Mouse (Mus musculus): ENCODE measurements around the gene Mcf2l.

Mcf2l gene

DNA sequence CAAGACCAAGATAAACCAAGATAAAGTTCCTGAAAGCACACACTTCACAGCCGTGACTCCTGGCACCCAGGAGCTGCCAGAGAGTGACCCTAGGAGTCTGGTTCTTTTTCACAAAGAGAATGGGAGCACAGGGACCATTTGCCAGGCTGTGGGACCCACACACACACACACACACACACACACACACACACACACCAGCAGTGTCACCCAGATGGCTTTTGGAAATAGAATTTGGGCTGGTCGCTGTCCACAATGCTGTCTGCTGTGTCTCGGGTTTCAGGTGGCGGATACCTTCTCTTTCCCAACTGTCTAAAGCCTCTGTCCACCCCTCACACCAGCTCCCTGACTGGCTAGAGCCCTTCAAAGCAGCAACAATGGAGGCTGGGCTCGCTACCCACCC, 120.9 kb downstream of the Mcf2l start:
- DNase-seq (ENCODE audit: low spot score) = no peak

DNA sequence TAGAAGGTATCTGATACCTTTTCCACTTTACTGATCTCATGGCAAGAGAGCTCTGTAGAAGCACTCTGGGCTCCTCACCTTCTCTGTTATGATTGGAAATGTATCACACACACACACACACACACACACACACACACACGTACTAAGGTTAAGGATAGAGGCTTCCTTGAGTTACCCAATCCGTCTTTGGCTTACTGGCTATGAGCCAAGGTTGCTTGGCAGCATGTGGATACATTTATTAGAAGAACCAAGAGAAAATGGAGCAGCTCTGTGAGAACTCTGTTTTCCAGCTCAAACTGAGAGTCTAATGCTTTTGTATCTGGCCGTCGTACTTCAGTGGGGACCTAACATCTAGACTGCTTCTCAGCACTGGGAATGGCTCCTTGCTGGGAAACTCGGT, 121.9 kb downstream of the Mcf2l start:
- DNase-seq (ENCODE audit: low spot score) = peak; percentile 91

DNA sequence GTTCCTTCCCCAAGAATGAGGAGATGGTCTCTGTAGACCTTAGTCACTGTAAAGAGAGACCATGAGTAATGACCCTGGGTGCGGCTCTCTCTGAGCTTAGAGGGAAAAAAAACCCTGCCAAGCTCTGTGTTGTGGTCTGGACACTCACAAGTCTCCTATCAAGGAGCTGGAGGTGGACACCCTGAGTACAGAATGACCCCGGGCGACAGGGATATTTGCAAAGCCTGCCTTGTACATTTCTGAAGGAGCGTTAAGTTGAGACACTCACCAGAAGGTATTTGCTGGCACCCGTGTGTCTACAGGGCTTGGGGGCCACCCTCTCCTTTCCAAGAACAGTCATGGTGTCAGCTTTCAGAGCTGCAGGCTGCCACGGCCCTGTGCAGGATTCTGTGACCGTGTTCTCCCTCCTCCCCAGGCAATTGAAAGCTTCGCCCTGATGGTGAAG, 123.2 kb downstream of the Mcf2l start:
- peak; percentile 15 for DNase-seq (ENCODE audit: low spot score)

DNA sequence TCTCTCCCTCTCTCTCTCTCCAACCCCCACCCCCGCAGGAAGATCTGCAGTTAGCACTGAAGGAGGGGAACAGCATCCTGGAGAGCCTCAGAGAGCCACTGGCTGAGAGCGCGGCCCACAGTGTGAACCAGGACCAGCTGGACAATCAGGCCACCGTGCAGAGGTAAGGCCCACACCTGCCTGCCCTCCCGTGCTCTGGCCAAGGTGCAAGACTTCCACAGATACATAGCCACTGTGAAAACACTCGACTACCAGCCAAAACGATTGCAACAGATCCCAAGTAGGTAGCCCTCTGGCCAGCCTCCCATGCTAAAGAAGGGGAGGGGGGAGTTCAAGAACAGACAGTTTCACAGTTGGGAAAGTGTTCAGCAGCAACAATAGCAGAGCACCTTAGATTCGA, 124.7 kb downstream of the Mcf2l start:
- no peak for DNase-seq (ENCODE audit: low spot score)

DNA sequence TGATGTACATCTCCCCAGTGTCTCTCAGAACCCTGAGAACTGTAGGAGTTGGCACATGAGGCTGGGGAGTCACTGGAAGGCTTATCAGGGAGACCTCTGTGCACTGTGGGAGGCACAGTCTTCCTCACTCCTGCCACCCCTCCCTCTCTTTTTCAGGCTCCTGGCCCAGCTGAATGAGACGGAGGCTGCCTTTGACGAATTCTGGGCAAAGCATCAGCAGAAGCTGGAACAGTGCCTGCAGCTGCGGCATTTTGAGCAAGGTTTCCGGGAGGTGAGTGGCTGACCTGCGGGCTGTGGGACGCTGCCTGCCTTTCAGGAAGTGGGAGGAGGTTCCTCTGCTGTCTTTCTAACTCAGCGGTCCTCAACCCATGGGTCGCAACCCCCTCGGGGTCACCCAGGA, 126.2 kb downstream of the Mcf2l start:
- DNase-seq (ENCODE audit: low spot score) = peak; percentile 35

DNA sequence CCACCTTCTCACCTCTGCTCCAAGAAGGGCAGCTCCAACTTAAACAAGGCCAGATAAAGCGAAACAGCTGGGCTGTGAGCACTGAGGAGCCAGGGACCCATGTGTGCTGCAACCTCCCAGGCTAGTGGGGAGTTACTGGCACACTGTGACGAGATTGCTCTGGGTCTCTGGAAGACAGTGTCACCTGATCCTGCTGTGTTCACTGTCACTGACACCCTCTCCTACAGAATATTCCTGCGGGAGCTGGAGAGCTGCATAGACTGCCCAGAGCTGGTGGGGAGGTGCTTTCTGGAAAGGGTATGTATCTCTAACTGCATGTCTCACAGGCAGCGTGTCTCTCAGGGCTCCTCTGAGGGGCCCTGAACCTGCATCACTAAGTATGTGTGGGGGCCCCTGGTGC, 133.9 kb downstream of the Mcf2l start:
- DNase-seq (ENCODE audit: low spot score) = no peak

DNA sequence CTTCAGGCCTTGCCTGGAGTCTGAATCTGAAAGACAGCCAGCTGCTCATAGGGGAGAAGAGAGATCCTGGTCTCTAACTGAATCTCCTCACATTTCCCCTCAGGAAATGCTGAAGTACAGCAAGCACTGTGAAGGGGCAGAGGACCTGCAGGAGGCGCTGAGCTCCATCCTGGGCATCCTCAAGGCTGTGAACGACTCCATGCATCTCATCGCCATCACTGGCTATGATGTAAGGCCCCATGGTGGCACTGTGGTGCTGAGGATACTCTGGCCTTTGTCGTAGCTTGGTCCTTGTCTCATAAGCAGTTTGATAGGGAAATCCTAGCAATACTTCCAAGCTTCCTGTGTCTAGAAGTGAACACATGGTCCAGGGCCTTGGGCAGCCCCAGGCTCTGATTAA, 136.7 kb downstream of the Mcf2l start:
- DNase-seq (ENCODE audit: low spot score) = no peak

DNA sequence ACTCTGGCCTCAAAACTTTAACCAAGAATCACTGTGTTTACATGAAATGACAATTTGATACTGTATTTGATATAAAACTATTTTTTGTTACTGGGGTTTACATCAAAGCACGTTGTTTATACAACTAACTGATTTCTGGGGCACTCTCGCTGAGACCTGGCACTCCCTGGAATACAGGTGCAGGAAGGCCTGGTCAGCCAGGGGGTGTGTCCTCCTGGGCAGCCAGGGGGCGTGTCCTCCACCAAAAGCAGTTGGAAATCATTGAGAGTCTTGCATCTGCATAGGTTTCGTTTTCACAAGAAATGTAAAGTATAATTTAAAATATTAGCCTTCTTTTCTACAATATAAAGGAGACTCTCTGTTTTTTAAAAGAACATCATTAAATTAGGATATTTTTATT, 146.0 kb downstream of the Mcf2l start:
- no peak for DNase-seq (ENCODE audit: low spot score)

DNA sequence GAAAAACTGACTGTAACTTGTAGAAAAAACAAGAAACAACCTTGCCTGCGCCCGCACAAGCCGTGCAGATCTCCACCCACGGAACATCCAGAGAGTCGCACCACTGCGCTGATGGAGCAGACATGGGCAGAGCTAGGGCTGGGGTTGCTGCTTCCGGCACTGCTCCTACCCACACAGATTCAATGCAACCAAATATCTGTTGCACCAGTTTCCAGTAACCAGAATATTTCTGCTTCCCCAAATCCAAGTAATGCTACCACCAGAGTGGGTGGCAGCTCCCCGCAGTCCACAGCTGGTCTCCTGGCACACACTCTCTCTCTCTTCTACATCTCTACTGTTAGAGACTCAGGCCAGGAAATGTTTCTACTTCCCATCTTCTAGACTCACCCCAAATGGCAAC, 148.2 kb downstream of the Mcf2l start:
- DNase-seq (ENCODE audit: low spot score) = no peak

DNA sequence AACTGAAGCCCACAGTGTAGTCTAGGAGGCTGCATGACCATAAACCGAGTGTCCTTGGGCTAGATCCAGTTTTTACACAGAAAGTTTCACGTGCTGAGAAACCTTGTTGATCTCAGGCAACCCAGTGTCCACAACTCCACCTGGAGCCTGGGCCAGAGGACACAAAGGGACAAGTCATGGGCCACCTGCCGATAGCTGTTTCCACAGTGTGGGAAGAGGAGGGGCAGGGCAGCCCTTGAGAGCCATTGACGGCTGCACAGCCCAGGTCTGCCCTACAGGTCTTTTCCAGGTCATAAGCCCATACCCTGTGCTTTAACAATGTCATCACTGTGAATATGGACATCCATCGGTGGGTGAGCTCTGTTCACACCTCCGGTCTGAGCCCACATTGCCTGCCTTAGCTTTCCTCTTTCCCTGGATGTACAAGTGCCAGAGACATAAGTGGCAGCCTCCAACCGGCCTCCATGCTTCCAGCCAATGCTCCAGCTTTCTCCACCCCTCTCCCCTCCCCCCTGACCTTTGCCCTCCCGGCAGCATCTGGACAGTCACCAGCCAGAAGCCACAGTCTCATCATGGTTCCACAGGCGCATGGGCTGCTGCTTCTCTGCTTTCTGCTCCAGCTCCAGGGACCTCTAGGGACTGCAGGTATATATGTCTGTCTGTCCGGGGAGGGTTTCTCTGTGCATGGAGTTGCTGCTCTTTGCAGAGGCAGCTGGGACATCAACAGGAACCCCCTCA, 152.1 kb downstream of the Mcf2l start, which contains the start of gene F7:
F7 (plus strand) TSS at position 548 of the 738 bp plus-strand sequence.
- DNase-seq (ENCODE audit: low spot score) = peak; percentile 11

DNA sequence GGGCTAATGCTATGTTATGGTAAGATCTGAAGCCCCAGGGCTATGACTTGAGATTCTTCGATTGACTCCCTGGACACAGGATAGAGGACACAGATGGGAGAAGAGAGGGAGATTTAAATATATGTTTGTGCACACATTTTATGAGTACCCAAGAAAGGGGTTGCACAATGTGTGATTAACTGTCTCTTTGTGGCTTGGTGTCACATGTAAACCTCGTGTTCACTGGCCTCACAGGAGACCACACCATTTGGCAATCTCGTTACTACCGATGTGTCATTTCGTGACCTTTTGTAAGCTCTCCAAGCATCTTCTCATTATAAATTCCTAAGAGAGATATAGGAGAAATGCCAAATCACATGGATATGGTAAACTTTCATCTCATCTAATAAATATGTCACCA, 154.0 kb downstream of the Mcf2l start:
- DNase-seq (ENCODE audit: low spot score) = no peak

DNA sequence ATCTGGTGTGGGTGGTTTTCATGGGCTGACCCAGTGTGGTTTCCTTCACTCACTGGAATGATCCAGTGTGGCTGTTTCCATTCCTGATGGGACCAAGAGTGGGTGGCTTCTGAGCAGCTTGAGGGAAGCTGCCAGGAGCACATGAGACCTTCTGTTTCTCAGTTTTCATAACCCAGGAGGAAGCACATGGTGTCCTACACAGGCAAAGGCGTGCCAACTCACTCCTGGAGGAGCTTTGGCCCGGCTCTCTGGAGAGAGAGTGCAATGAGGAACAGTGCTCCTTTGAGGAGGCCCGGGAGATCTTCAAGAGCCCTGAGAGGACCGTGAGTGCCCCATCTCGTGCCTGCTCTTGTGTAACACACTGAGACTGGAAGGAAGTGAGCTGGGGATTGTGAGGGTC, 154.9 kb downstream of the Mcf2l start:
- peak; percentile 45 for DNase-seq (ENCODE audit: low spot score)

DNA sequence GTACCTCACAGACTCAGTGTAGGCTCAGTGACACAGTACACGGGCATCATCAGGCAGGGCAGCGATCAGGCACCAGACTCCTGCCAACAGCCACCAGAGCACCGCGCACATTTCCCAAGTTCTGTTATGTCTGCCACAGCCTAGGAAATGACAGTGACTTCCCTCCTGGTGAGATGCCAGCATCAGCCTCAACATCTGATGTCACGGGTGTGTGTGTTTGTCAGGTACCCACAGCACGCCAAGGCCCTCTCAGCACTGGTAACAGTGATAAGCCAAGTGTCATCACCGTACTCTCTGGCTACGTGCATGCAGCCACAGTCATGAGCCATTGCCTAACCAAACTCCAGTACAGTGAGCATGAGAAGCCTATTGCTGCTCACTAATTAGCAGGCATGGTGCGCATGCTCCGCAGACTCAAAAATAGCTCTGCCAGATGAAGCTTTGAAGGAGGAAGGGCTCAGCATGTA, 162.8 kb downstream of the Mcf2l start:
- no peak for DNase-seq (ENCODE audit: low spot score)

DNA sequence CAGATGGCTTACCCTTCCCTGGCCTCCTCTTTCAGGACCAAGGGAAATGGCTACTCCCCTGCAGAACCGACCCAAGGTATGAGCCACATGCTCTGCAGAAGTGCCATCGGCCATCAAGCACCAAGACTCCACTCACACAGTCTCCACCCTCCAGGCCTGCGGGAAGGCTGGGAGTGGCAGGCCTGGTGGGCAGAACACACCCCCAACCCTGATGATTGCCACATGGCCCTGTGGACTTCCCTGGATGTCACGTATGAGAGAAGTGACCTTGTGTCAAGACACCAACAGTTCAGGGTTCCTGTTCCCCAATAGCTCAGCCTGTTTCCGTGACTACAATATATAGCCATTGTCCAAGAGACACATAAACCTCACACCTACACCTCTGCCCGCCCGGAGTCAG, 163.4 kb downstream of the Mcf2l start, which contains the start of gene F10:
F10 (plus strand) TSS at position 294 of the 400 bp plus-strand sequence.
- no peak for DNase-seq (ENCODE audit: low spot score)

DNA sequence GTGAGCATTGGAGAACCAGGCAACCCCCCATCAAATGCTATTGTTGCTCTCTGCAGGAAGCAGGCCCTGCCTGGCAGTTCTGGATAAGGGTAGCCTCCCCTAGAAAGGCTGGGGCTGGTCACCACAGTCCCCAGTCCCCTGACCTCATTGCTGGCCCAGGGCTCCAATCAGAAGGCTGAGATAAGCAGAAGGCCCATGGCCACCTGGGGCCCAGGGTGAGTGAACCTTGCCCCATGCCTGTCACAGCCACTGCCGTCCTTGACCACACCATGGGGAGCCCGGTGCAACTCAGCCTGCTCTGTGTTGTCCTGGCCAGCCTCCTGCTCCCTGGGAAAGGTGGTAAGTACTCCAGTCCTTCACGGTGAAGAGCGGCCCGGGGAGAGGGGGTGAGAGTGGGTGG, 164.0 kb downstream of the Mcf2l start:
- DNase-seq (ENCODE audit: low spot score) = no peak

DNA sequence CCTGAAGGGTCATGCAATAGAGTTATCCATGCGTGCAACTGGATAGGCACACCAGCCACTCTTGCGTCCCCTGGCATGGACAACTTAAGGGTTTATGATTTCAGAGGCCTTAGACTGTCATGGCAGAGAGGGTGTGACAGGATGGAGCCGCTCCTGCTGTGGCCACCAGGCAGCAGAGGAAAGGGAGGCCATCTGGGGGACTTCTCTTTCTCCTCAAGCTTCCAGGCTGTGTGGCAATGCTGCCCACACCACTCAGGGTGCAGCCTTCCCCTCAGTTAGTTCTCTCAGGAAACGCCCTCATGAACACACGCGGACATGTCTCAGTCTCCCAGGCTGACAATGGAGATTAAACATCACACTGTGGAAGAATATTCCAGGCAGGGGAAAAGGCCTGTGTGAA, 165.4 kb downstream of the Mcf2l start:
- DNase-seq (ENCODE audit: low spot score) = no peak

DNA sequence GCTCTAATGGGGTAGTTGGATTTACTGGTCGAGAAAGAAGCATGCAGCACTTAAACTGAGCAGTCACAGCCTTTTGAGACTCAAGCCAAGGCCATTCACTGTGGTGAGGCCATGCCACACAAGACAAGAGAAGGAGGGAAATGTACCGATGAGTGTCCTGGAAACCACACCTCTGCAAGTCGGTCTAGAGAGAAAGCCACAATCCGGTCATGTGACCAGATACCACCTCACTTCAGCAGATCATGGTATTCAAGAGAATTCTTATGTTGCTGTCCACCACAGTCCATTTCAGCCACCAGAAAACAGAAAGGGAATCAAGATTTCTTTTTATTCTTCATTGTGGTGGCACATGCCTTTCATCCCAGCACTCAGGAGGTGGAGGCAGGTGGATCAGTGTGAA, 167.9 kb downstream of the Mcf2l start:
- DNase-seq (ENCODE audit: low spot score) = no peak

DNA sequence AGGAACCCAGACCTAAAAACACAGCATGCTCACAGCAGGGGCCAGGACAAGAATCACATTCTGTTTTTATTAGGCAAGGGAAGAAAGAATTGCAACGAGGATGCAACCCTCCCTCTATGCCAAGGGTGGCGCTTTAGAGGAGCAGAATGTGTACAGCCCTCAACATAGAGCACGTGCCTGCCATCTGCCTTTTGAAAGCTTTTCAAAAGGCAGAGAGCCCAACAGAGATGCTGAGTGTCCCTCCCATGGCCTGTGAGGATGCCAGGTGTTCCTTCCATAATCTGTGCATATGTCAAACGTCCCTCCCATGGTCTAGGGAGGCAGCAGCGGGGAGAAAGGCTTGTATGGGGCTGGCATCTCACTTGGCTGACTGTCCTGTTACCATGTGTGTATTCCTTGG, 174.0 kb downstream of the Mcf2l start:
- DNase-seq (ENCODE audit: low spot score) = no peak

DNA sequence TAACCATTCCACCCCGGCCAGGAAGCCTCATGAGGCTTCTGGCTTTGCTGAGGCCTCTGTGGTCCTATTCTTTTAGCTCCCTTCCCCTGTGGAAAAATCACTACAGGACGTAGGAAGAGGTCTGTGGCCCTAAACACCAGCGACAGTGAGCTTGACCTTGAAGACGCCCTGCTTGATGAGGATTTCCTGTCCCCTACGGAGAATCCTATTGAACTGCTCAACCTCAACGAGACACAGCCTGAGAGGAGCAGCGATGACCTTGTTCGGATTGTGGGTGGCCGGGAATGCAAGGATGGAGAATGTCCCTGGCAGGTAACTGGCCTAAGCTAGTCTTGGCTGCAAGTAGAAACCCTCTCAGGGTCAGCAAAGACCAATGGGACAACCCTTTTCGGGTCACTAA, 176.9 kb downstream of the Mcf2l start:
- DNase-seq (ENCODE audit: low spot score) = no peak

DNA sequence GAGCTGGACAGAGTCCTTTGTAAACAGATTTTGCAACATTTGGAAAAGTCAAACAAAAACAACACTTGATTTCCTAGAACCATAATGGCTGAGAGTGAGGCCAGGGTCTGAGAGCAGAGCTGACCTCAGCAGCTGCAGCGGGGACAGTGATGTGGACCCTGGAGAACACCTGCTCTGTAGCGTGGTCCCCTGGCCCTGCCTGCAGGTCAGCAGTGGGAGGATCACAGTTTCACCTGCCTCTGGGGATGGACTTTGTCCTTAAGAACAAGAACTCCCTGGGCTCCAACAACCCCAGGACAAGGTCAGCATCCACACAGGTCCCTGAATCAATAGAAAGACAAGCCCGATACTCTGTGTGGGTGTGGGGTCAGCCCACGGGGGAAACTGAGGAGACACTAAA, 183.7 kb downstream of the Mcf2l start:
- DNase-seq (ENCODE audit: low spot score) = peak; percentile 48

DNA sequence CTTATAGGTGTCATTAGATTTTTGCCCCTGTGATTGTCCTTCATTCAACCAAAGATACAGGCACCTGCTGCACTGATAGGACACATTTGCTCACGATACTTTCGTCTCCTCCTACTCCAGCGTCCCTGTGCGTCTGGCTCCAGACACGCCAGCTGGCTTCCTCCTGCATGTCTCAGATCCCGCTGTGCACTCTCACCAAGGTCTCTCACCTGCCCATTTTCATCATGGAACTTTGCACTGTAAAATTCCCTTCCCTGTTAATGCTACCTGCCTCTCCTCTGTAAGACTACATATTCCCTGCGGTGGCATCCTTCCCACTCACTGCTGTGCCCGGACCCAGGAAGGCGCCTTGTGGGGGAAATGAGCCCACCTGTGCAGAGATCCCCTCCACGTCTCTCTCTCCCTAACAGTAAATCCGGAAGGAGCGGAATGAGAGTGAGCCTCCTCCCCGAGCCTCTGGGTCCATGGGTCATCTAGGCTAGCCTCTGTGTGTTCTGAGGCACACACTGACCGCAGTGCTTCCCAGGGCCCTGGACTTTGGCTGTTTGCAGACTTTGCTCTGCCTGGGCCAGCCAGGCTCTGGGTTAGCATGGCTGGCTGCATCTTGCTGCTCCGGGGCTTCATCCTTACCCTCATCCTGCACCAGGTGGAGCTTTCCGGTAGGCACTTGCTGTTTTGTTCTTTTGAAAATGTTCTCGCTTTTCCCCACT, 187.0 kb downstream of the Mcf2l start, which contains the start of gene Proz:
Proz (plus strand) TSS at position 474 of the 710 bp plus-strand sequence.
- DNase-seq (ENCODE audit: low spot score) = no peak

DNA sequence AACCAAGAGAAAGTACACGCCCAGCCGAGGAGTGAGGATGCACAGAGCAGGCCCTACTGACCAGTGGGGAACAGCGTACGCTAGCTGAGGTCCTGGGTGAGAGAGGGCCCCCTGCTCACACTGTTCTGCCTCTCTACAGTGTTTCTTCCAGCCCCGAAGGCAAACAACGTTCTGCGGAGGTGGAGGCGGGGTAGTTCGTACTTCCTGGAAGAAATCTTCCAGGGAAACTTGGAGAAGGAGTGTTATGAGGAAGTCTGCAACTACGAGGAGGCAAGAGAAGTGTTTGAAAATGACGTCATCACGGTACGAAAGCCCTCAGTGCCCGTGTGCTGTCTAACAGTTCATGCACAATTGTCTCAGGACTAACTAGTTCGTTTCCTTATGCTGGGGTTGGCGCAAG, 189.5 kb downstream of the Mcf2l start:
- DNase-seq (ENCODE audit: low spot score) = no peak

All from adipocyte (in vitro differentiated cells).